ENCODE assay signal across 27 mouse cellular contexts in the genomic region with DNA sequence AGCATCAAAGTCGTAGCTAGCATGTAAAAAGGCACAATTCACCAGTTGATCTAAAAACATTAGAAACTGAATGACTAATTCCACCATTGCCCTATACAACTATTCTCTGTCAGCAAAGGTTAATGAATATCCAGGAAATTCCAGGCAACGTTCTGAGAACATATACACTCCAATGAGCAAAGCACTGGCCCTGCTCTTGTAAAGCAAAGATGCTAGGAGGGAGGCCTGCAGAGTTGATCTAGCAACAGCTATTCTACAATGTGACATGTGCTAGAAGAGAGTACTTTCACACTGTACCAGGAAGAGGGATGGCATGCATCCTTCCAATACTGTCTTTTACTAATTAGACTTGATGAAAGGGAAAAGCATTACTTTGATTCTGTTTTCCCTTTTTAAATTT.
DNase-seq lines count a peak whose midpoint lies in the region; ATAC-seq lines count a peak whose summit lies in the region.
"Had no signal": no experiment of that assay in that cellular context is flagged by ENCODE, and none has a peak within 500 bp of the region (broad histone marks: within the 10 kb centered on the region; RNA-seq: fewer than 3 reads in every experiment).

No protein-coding gene starts in this region.

- no peak overlapping the region for H3K4me2 ChIP-seq in kidney, embryonic 14.5 days (replicated peaks; ENCODE audit: low read depth, low read length)
- H3K4me2 ChIP-seq in kidney, embryonic 16.5 days (replicated peaks; ENCODE audit: low read depth, low read length), result no peak overlapping the region
- no peak overlapping the region for H3K4me2 ChIP-seq in midbrain, embryonic 11.5 days
- H3K4me2 ChIP-seq in midbrain, embryonic 14.5 days (ENCODE audit: low read length), result no peak overlapping the region
- H3K4me2 ChIP-seq: embryonic facial prominence, embryonic 13.5 days; embryonic facial prominence, embryonic 15.5 days; forebrain, embryonic 12.5 days had no signal

- H3K27ac ChIP-seq in kidney, embryonic 14.5 days (ENCODE audit: low read depth, low read length), result peak overlapping the region; percentile 17; the same call in 1 of the 2 replicates
- no peak overlapping the region for H3K27ac ChIP-seq in kidney, embryonic 16.5 days (ENCODE audit: low read length)
- H3K27ac ChIP-seq in midbrain, embryonic 11.5 days (ENCODE audit: low read depth, low read length), result no peak overlapping the region
- no peak overlapping the region for H3K27ac ChIP-seq in midbrain, embryonic 14.5 days (replicated peaks; ENCODE audit: low read depth, low read length)
- H3K27ac ChIP-seq: embryonic facial prominence, embryonic 13.5 days; embryonic facial prominence, embryonic 15.5 days; forebrain, embryonic 10.5 days; forebrain, embryonic 12.5 days had no signal

- H3K9ac ChIP-seq in kidney, embryonic 14.5 days (ENCODE audit: low read depth, low read length), result no peak overlapping the region
- no peak overlapping the region for H3K9ac ChIP-seq in kidney, embryonic 16.5 days (replicated peaks; ENCODE audit: low read length)
- no peak overlapping the region for H3K9ac ChIP-seq in midbrain, embryonic 11.5 days (ENCODE audit: low read length)
- H3K9ac ChIP-seq in midbrain, embryonic 14.5 days (replicated peaks; ENCODE audit: low read length), result no peak overlapping the region
- H3K9ac ChIP-seq: embryonic facial prominence, embryonic 13.5 days; embryonic facial prominence, embryonic 15.5 days; forebrain, embryonic 12.5 days had no signal

- no peaks in the 10 kb centered on the region for H3K36me3 ChIP-seq in kidney, embryonic 14.5 days (ENCODE audit: control insufficient read depth, insufficient read depth, low read length)
- no peaks in the 10 kb centered on the region for H3K36me3 ChIP-seq in kidney, embryonic 16.5 days (ENCODE audit: insufficient read depth, low read length)
- H3K36me3 ChIP-seq in midbrain, embryonic 11.5 days (ENCODE audit: control insufficient read depth, insufficient read depth, low read length), result no peaks in the 10 kb centered on the region
- no peaks in the 10 kb centered on the region for H3K36me3 ChIP-seq in midbrain, embryonic 14.5 days (ENCODE audit: control insufficient read depth, insufficient read depth, low read length)
- H3K36me3 ChIP-seq: embryonic facial prominence, embryonic 13.5 days; embryonic facial prominence, embryonic 15.5 days; forebrain, embryonic 10.5 days; forebrain, embryonic 12.5 days; G1E had no signal

- no peaks in the 10 kb centered on the region for H3K4me1 ChIP-seq in kidney, embryonic 14.5 days (ENCODE audit: control insufficient read depth, insufficient read depth, low read length)
- H3K4me1 ChIP-seq in kidney, embryonic 16.5 days (ENCODE audit: insufficient read depth, low read length), result no peaks in the 10 kb centered on the region
- no peaks in the 10 kb centered on the region for H3K4me1 ChIP-seq in midbrain, embryonic 11.5 days (ENCODE audit: control insufficient read depth, insufficient read depth, low read length)
- no peaks in the 10 kb centered on the region for H3K4me1 ChIP-seq in midbrain, embryonic 14.5 days (ENCODE audit: control insufficient read depth, insufficient read depth, low read length)
- H3K4me1 ChIP-seq: embryonic facial prominence, embryonic 15.5 days; forebrain, embryonic 10.5 days; forebrain, embryonic 12.5 days had no signal

- peak; percentile 72; the same call in 1 of the 2 replicates for ATAC-seq in kidney, embryonic 14.5 days (ENCODE audit: low FRiP score, low TSS enrichment)
- peak; percentile 77; the same call in 1 of the 2 replicates for ATAC-seq in kidney, embryonic 16.5 days (ENCODE audit: low FRiP score, low TSS enrichment)
- no peak for ATAC-seq in midbrain, embryonic 11.5 days (ENCODE audit: low FRiP score)
- no peak for ATAC-seq in midbrain, embryonic 14.5 days (ENCODE audit: low FRiP score, low TSS enrichment)
- ATAC-seq: CD4-positive, CD25-positive, alpha-beta regulatory T cell, adult 4 months; forebrain, embryonic 14.5 days; forebrain, embryonic 16.5 days had no signal

- no peak overlapping the region for H3K4me3 ChIP-seq in kidney, embryonic 14.5 days (ENCODE audit: low read length)
- no peak overlapping the region for H3K4me3 ChIP-seq in kidney, embryonic 16.5 days (ENCODE audit: low read length)
- H3K4me3 ChIP-seq in midbrain, embryonic 11.5 days (ENCODE audit: low read depth, low read length), result no peak overlapping the region
- H3K4me3 ChIP-seq in midbrain, embryonic 14.5 days (replicated peaks; ENCODE audit: low read depth, low read length), result no peak overlapping the region
- H3K4me3 ChIP-seq: embryonic facial prominence, embryonic 13.5 days; embryonic facial prominence, embryonic 15.5 days; erythroblast, embryonic 14.5 days; forebrain, embryonic 10.5 days; forebrain, embryonic 12.5 days had no signal

- no peaks in the 10 kb centered on the region for H3K9me3 ChIP-seq in kidney, embryonic 14.5 days (ENCODE audit: control insufficient read depth, low read length)
- no peaks in the 10 kb centered on the region for H3K9me3 ChIP-seq in kidney, embryonic 16.5 days (ENCODE audit: low read length)
- H3K9me3 ChIP-seq in midbrain, embryonic 11.5 days (ENCODE audit: control insufficient read depth, low read length), result no peaks in the 10 kb centered on the region
- no peaks in the 10 kb centered on the region for H3K9me3 ChIP-seq in midbrain, embryonic 14.5 days (ENCODE audit: control insufficient read depth, low read length)
- H3K9me3 ChIP-seq: embryonic facial prominence, embryonic 13.5 days; embryonic facial prominence, embryonic 15.5 days; forebrain, embryonic 10.5 days; forebrain, embryonic 12.5 days had no signal

- 41% methylated on average over 2 of the region's 2 CpGs for WGBS in kidney, embryonic 14.5 days
- WGBS in kidney, embryonic 16.5 days, result 39% methylated on average over 2 of the region's 2 CpGs
- whole genome bisulfite sequencing in midbrain, embryonic 11.5 days, result 78% methylated on average over 2 of the region's 2 CpGs
- WGBS in midbrain, embryonic 14.5 days, result 71% methylated on average over 2 of the region's 2 CpGs

- no peak for DNase-seq in kidney, postnatal 4 days
- DNase-seq in kidney, adult 8-10 months, result no peak
- peak; percentile 57 for DNase-seq in midbrain, embryonic 11.5 days (ENCODE audit: low spot score, missing footprints)
- DNase-seq in midbrain, embryonic 14.5 days, result no peak
- DNase-seq: adrenal gland, adult 2 months; adrenal gland, postnatal 10 days; adrenal gland, postnatal 25 days; B cell, adult 2 months; cerebellum, adult 11 months; cerebellum, adult 18-20 months; cerebellum, adult 8-10 months; cerebellum, adult 9-11 months; cerebellum, postnatal 14 days; cerebellum, postnatal 36 days; embryo, embryonic 11 days had no signal

- no peaks in the 10 kb centered on the region for H3K27me3 ChIP-seq in kidney, embryonic 14.5 days (ENCODE audit: control insufficient read depth, insufficient read depth, low read length)
- H3K27me3 ChIP-seq in kidney, embryonic 16.5 days (ENCODE audit: insufficient read depth, low read length), result no peaks in the 10 kb centered on the region
- H3K27me3 ChIP-seq in midbrain, embryonic 11.5 days (ENCODE audit: control insufficient read depth, insufficient read depth, low read length), result no peaks in the 10 kb centered on the region
- no peaks in the 10 kb centered on the region for H3K27me3 ChIP-seq in midbrain, embryonic 14.5 days (ENCODE audit: control insufficient read depth, insufficient read depth, low read length)
- H3K27me3 ChIP-seq: CH12.LX; embryonic facial prominence, embryonic 13.5 days; embryonic facial prominence, embryonic 15.5 days; forebrain, embryonic 12.5 days had no signal

Comparison
In these comparisons a context has a peak if more than half of its experiments do, and no peak if none do; other contexts are left out.
1. ATAC-seq: peak in kidney, embryonic 14.5 days (single experiment) and kidney, embryonic 16.5 days (single experiment); none in midbrain, embryonic 11.5 days (single experiment) and midbrain, embryonic 14.5 days (single experiment).